Mouse (Mus musculus) liver, postnatal 0 days (tissue): ENCODE data around the gene Tbck.

ENCODE experiments used
- CTCF ChIP-seq: sonication (generic); IDR thresholded peaks from 2 replicates; pipeline ENCODE4 v1.5.1; 2016; ENCODE audit warnings: antibody characterized with exemption, low read depth
- EP300 ChIP-seq: IDR thresholded peaks from 2 replicates; pipeline ENCODE4 v1.6.1; 2016; ENCODE audit warnings: antibody characterized with exemption, low read depth, mild to moderate bottlenecking

DNA sequence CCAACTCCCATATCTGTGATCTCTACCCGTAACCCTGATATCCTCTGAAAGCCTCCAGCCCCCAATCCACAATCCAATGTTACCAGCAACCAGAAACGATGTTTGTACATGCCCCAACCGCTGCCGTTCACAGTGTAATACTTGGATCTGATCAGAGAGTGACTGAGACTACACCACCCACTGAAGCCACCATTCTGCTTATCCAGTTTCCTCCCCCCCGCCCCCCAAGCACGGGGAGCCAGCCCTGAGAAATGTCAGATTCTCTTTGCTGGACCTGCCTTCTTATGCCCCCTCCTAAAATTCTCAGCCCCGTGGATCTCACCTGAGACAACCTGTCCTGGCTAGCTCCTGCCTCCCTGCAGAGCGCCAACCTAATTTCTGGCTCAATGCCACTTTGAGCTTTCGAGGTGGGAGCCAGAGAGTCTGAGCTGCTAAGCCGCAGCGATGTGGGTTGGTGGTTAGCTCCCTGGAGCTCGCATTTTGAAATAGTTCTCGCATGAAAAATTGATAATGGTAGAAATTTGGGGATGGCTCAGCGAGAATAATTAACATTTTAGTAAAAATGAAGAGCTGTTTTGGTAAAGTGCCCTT lies 180.5 kb downstream of the Tbck start:
- TF ChIP-seq CTCF = no peak
- no peak for TF ChIP-seq EP300
